Mouse (Mus musculus) erythroblast, adult 5-6 weeks (primary cell): ENCODE results near the gene Ston2. TPM values are rescaled to one million over a fixed set of nuclear protein-coding genes. Genes with fewer than 3 reads are reported as not detected.
"Not testable (repeated sequence)": the region's sequence is repeated elsewhere in the genome, so short reads cannot be mapped to it uniquely, and the experiment has no call there.

Source experiments
- ATAC-seq: replicated peaks from 2 replicates; pipeline ENCODE4 v1.8.0; 2016; ENCODE audit warnings: moderate number of reproducible peaks, mild to moderate bottlenecking, moderate TSS enrichment, inconsistent platforms; ENCODE audit not compliant: poor library complexity, low FRiP score, severe bottlenecking
- total RNA-seq, 2 experiments: library from RNA; stranded (forward) in 1 of 2; stranded (reverse) in 1 of 2; fragments of 150-400 nt in 1 of 2; fragments of 200-764, 138-1000 nt in 1 of 2; gene quantifications; 2 replicates each; pipeline versions ENCODE4 v1.2.3 to v1.2.4; 2015 to 2017; ENCODE audit warnings: low replicate concordance in 2 of 2

The Ston2 gene
- total RNA-seq, 2 experiments from 2014 or later = 0.58 to 2.0 TPM

- ATAC-seq = no peak
These were observed 31.5 kb downstream of the Ston2 start for GRCm38 (mm10) chr12:91756562-91757166.

- no peak for ATAC-seq
These were observed 33.6 kb downstream of the Ston2 start for GRCm38 (mm10) chr12:91754606-91755005.

- ATAC-seq = no peak
These were observed 35.5 kb downstream of the Ston2 start for GRCm38 (mm10) chr12:91752711-91753110.

GRCm38 (mm10) chr12:91751893-91752597 lies 36.1 kb downstream of the Ston2 start:
- ATAC-seq = no peak

- ATAC-seq = no peak
These were observed 38.5 kb downstream of the Ston2 start for GRCm38 (mm10) chr12:91749543-91750184.

- ATAC-seq = no peak
These were observed 39.8 kb downstream of the Ston2 start for GRCm38 (mm10) chr12:91748241-91748865.

GRCm38 (mm10) chr12:91746839-91747238 lies 41.3 kb downstream of the Ston2 start:
- not testable (repeated sequence) for ATAC-seq

- no peak for ATAC-seq
These were observed 42.4 kb downstream of the Ston2 start for GRCm38 (mm10) chr12:91745758-91746290.

- no peak for ATAC-seq
These were observed 44.1 kb downstream of the Ston2 start for GRCm38 (mm10) chr12:91744091-91744490.

- no peak for ATAC-seq
These were observed 45.3 kb downstream of the Ston2 start for GRCm38 (mm10) chr12:91742916-91743315.

- no peak for ATAC-seq
These were observed 49.8 kb downstream of the Ston2 start for GRCm38 (mm10) chr12:91738381-91738780.

GRCm38 (mm10) chr12:91736221-91736980 lies 51.8 kb downstream of the Ston2 start:
- ATAC-seq = no peak

GRCm38 (mm10) chr12:91734246-91735027 lies 53.8 kb downstream of the Ston2 start:
- no peak for ATAC-seq

- ATAC-seq = no peak
These were observed 55.3 kb downstream of the Ston2 start for GRCm38 (mm10) chr12:91732729-91733448.

GRCm38 (mm10) chr12:91726202-91726601 lies 62.0 kb downstream of the Ston2 start:
- ATAC-seq = no peak

GRCm38 (mm10) chr12:91723912-91724311 lies 64.3 kb downstream of the Ston2 start:
- no peak for ATAC-seq

GRCm38 (mm10) chr12:91719134-91719533 lies 69.1 kb downstream of the Ston2 start:
- ATAC-seq = no peak

- ATAC-seq = no peak
These were observed 72.5 kb downstream of the Ston2 start for GRCm38 (mm10) chr12:91715686-91716085.
